Mouse (Mus musculus) heart, embryonic 14.5 days (tissue): ENCODE measurements around the gene Rap1b. TPM values are rescaled to one million over a fixed set of nuclear protein-coding genes. Genes with fewer than 3 reads are reported as not detected.

Source experiments
- ATAC-seq: fragments of 200-750 bp; cut with Nextera tagmentation; 2 replicates; pipeline ENCODE4 v1.8.0; 2017; ENCODE audit warnings: low read depth, moderate TSS enrichment; ENCODE audit not compliant: insufficient number of reproducible peaks, insufficient read depth, low FRiP score
- H3K27ac ChIP-seq, 2 experiments: fragments of 200-500 bp in 1 of 2; fragments of 300-500 bp in 1 of 2; sonication (generic) in 1 of 2; replicated peaks in 1 of 2; 2 replicates each; pipeline ENCODE4 v1.5.1; 2012 to 2014; ENCODE audit warnings: low read depth in 2 of 2, low read length in 2 of 2, control low read depth in 1 of 2, mild to moderate bottlenecking in 1 of 2, mixed read lengths in 1 of 2; ENCODE audit not compliant: control insufficient read depth in 1 of 2, insufficient read depth in 1 of 2
- H3K27me3 ChIP-seq: fragments of 300-500 bp; sonication (generic); 2 replicates; pipeline ENCODE4 v1.6.1; 2014; ENCODE audit warnings: mild to moderate bottlenecking, low read length, control low read depth; ENCODE audit not compliant: control insufficient read depth, insufficient read depth
- H3K36me3 ChIP-seq: fragments of 300-500 bp; sonication (generic); 2 replicates; pipeline ENCODE4 v1.6.1; 2014; ENCODE audit warnings: mild to moderate bottlenecking, control low read depth, low read length, mixed read lengths; ENCODE audit not compliant: control insufficient read depth, insufficient read depth
- H3K4me1 ChIP-seq, 2 experiments: fragments of 200-500 bp in 1 of 2; fragments of 300-500 bp in 1 of 2; sonication (generic) in 1 of 2; 2 replicates each; pipeline ENCODE4 v1.6.1; 2012 to 2014; ENCODE audit warnings: low read length in 2 of 2, control low read depth in 1 of 2, mixed read lengths in 1 of 2; ENCODE audit not compliant: control insufficient read depth in 2 of 2, insufficient read depth in 2 of 2
- H3K4me2 ChIP-seq: fragments of 300-500 bp; sonication (generic); 2 replicates; pipeline ENCODE4 v1.6.1; 2014; ENCODE audit warnings: mild to moderate bottlenecking, low read length
- H3K4me3 ChIP-seq, 2 experiments: fragments of 200-500 bp in 1 of 2; fragments of 300-500 bp in 1 of 2; sonication (generic) in 1 of 2; 2 replicates each; pipeline ENCODE4 v1.5.1; 2012 to 2014; ENCODE audit warnings: low read length in 2 of 2, mild to moderate bottlenecking in 2 of 2, control low read depth in 1 of 2, low read depth in 1 of 2, moderate library complexity in 1 of 2; ENCODE audit not compliant: control insufficient read depth in 1 of 2, insufficient read depth in 1 of 2
- H3K9ac ChIP-seq: fragments of 300-500 bp; sonication (generic); 2 replicates; pipeline ENCODE4 v1.6.1; 2014; ENCODE audit warnings: mild to moderate bottlenecking, low read length
- H3K9me3 ChIP-seq: fragments of 300-500 bp; sonication (generic); 2 replicates; pipeline ENCODE4 v1.6.1; 2016; ENCODE audit warnings: low read length, control low read depth; ENCODE audit not compliant: control insufficient read depth
- WGBS: fragments of 180-500 bp; shearing (Covaris S2); extraction: QIAGEN DNeasy Blood & Tissue Kit; methylation state at CpG from one replicate; pipeline ENCODE4 v1.1.7; 2014; 5-methylcytosine and 5-hydroxymethylcytosine counted together
- polyA plus RNA-seq: library from polyadenylated mRNA; unstranded; fragments of >200 nt; fragmentation: Nextera tagmentation; extraction: Ambion mirVana; gene quantifications from 2 replicates; pipeline ENCODE4 v1.2.1, GENCODE M21; 2014

Gene Rap1b
- polyA plus RNA-seq, 1 experiment from 2014 or later, result 143 TPM

DNA sequence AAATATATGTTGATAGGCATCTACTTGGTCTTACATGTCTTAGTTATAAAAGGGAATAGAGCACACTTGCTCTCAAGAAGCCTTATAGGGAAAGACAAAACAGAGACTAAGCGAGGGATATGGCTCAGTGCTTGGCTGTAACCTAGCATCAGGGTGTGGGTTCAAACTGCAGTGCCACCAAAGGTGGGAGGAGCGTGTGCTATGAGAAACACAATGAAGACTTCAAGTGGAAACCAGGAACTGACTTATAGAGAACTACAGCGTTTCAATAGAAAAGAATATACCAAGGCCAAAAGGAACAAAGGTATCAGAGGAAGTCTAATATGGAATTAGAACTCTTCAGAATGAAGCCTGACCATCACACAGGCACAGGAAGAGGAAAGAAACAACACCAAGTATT, 15.0 kb downstream of the Rap1b start:
- H3K9ac ChIP-seq, result no peak overlapping the region
- no peak for ATAC-seq
- peaks cover 0 to 22% of the 10 kb centered on the region in 2 experiments; a peak in 2 of 4 replicates for H3K4me1 ChIP-seq
- no peak overlapping the region for H3K4me3 ChIP-seq
- no peak overlapping the region for H3K27ac ChIP-seq
- H3K9me3 ChIP-seq, result no peaks in the 10 kb centered on the region
- WGBS, result 85% methylated on average over 3 of the region's 3 CpGs
- H3K4me2 ChIP-seq, result no peak overlapping the region
- no peaks in the 10 kb centered on the region for H3K27me3 ChIP-seq
- no peaks in the 10 kb centered on the region for H3K36me3 ChIP-seq

GRCm38 (mm10) chr10:117829472-117830155, 16.2 kb downstream of the Rap1b start:
- Histone ChIP-seq H3K27me3 (no peaks in the 10 kb centered on the region), H3K36me3 (no peaks in the 10 kb centered on the region), H3K4me3 (no peak overlapping the region), H3K4me2 (no peak overlapping the region), H3K9ac (no peak overlapping the region), H3K9me3 (no peaks in the 10 kb centered on the region), H3K4me1 (peaks cover 0 to 32% of the 10 kb centered on the region in 2 experiments; a peak in 2 of 4 replicates), H3K27ac (no peak overlapping the region)
- no peak for ATAC-seq
- 91% methylated on average over 7 of the region's 7 CpGs for WGBS

DNA sequence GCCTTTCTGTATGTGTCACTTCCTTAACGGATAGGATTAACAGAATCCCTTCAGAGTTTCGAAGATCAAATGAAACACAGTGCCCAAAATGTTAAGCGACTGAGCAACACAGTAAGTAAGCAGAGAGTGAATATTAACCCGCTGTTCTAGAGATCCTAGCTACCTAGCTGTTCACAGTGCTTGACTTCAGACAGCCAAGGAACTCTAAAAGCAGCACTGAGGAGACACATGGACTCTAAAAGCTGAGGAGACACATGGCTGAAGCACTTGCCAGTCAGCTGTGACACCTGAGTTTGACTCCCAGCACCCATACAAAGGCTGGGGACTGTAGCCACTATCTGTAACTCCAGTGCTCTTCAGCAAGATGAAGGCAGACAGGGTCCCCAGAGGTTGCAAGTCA, 16.8 kb downstream of the Rap1b start:
- peaks cover 0 to 32% of the 10 kb centered on the region in 2 experiments; a peak in 2 of 4 replicates for H3K4me1 ChIP-seq
- H3K27ac ChIP-seq, result no peak overlapping the region
- no peak overlapping the region for H3K4me3 ChIP-seq
- WGBS, result 70% methylated on average over 4 of the region's 4 CpGs
- no peak for ATAC-seq
- H3K4me2 ChIP-seq, result no peak overlapping the region
- no peaks in the 10 kb centered on the region for H3K27me3 ChIP-seq
- no peaks in the 10 kb centered on the region for H3K9me3 ChIP-seq
- H3K9ac ChIP-seq, result no peak overlapping the region
- H3K36me3 ChIP-seq, result peaks cover 6% of the 10 kb centered on the region; the same call in 1 of the 2 replicates

DNA sequence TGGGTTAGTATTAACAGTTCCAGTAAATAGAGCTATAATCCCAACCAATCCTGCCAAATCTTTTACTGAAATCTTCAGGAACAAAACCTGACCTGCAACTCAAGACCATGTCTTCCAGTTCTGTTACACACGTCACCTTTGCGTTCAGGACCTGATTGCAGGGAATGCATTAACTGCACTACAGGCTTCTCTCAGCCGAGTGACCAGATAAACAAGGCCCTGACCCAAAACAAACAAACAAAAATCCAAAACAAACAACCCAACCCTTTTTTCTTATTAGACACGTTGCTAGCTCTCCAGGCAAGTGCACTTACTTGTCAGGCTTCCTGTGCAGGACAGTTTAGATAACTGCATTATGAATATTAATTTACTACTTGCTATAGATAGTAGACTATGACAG, 17.3 kb downstream of the Rap1b start:
- 65% methylated on average over 4 of the region's 4 CpGs for WGBS
- peaks cover 0 to 32% of the 10 kb centered on the region in 2 experiments; a peak in 2 of 4 replicates for H3K4me1 ChIP-seq
- no peaks in the 10 kb centered on the region for H3K9me3 ChIP-seq

GRCm38 (mm10) chr10:117824647-117825046, 21.2 kb downstream of the Rap1b start:
- Histone ChIP-seq H3K9ac (no peak overlapping the region), H3K27ac (no peak overlapping the region), H3K4me3 (no peak overlapping the region), H3K36me3 (peaks cover 48% of the 10 kb centered on the region), H3K4me2 (no peak overlapping the region), H3K4me1 (peaks cover 0 to 23% of the 10 kb centered on the region in 2 experiments; a peak in 2 of 4 replicates), H3K27me3 (no peaks in the 10 kb centered on the region), H3K9me3 (no peaks in the 10 kb centered on the region)
- ATAC-seq, result no peak
- 42% methylated on average over 4 of the region's 4 CpGs for WGBS

More for the DNA sequence above, 17.3 kb downstream of the Rap1b start:
- Histone ChIP-seq H3K27ac (no peak overlapping the region), H3K4me3 (no peak overlapping the region), H3K27me3 (no peaks in the 10 kb centered on the region), H3K9ac (no peak overlapping the region), H3K36me3 (peaks cover 10% of the 10 kb centered on the region), H3K4me2 (no peak overlapping the region)
- ATAC-seq, result no peak

GRCm38 (mm10) chr10:117824139-117824538, 21.7 kb downstream of the Rap1b start:
- no peaks in the 10 kb centered on the region for H3K9me3 ChIP-seq
- H3K36me3 ChIP-seq, result peaks cover 53% of the 10 kb centered on the region
- WGBS, result 66% methylated on average over 4 of the region's 4 CpGs
- H3K4me1 ChIP-seq, result peaks cover 0 to 19% of the 10 kb centered on the region in 2 experiments; a peak in 2 of 4 replicates
- no peak overlapping the region for H3K27ac ChIP-seq
- no peak overlapping the region for H3K4me2 ChIP-seq
- H3K9ac ChIP-seq, result no peak overlapping the region
- no peak for ATAC-seq
- H3K27me3 ChIP-seq, result no peaks in the 10 kb centered on the region
- no peak overlapping the region for H3K4me3 ChIP-seq

- 72% methylated on average over 6 of the region's 6 CpGs for WGBS
- H3K4me2 ChIP-seq, result no peak overlapping the region
- H3K9ac ChIP-seq, result no peak overlapping the region
- H3K27me3 ChIP-seq, result no peaks in the 10 kb centered on the region
- H3K9me3 ChIP-seq, result no peaks in the 10 kb centered on the region
- peaks cover 61% of the 10 kb centered on the region for H3K36me3 ChIP-seq
- no peak overlapping the region for H3K4me3 ChIP-seq
- no peak for ATAC-seq
- peaks cover 0 to 11% of the 10 kb centered on the region in 2 experiments; a peak in 1 of 4 replicates for H3K4me1 ChIP-seq
- no peak overlapping the region for H3K27ac ChIP-seq
Measured at GRCm38 (mm10) chr10:117823321-117823720, 22.5 kb downstream of the Rap1b start.

GRCm38 (mm10) chr10:117818600-117818999, 27.2 kb downstream of the Rap1b start:
- 91% methylated on average over 6 of the region's 6 CpGs for WGBS
- Histone ChIP-seq H3K9ac (no peak overlapping the region), H3K4me1 (no peaks in the 10 kb centered on the region), H3K36me3 (peaks cover 96% of the 10 kb centered on the region), H3K27me3 (no peaks in the 10 kb centered on the region), H3K4me2 (no peak overlapping the region), H3K27ac (no peak overlapping the region), H3K9me3 (no peaks in the 10 kb centered on the region), H3K4me3 (no peak overlapping the region)
- no peak for ATAC-seq
